Mouse (Mus musculus) forebrain, embryonic 11.5 days (tissue): ENCODE measurements around the gene Il34. TPM values are rescaled to one million over a fixed set of nuclear protein-coding genes. Genes with fewer than 3 reads are reported as not detected.

Experiments used
- ATAC-seq: fragments of 200-750 bp; cut with Nextera tagmentation; replicated peaks from 2 replicates; pipeline ENCODE4 v1.8.0; 2017; ENCODE audit warnings: moderate TSS enrichment; ENCODE audit not compliant: low FRiP score
- DNase-seq: peaks from one replicate; pipeline ENCODE4 v3.0.0-alpha.2; 2017; ENCODE audit warnings: low spot score
- H3K27ac ChIP-seq: fragments of 300-500 bp; sonication (generic); 2 replicates; pipeline ENCODE4 v1.5.1; 2014; ENCODE audit warnings: low read depth, low read length
- H3K27me3 ChIP-seq: fragments of 300-500 bp; sonication (generic); 2 replicates; pipeline ENCODE4 v1.6.1; 2014; ENCODE audit warnings: mild to moderate bottlenecking, low read length, mixed read lengths; ENCODE audit not compliant: control insufficient read depth, insufficient read depth
- H3K36me3 ChIP-seq: fragments of 300-500 bp; sonication (generic); 2 replicates; pipeline ENCODE4 v1.6.1; 2014; ENCODE audit warnings: mild to moderate bottlenecking, low read length, moderate library complexity, mixed read lengths; ENCODE audit not compliant: control insufficient read depth, insufficient read depth
- H3K4me1 ChIP-seq: fragments of 300-500 bp; sonication (generic); replicated peaks from 2 replicates; pipeline ENCODE4 v1.6.1; 2014; ENCODE audit warnings: low read length, mixed read lengths; ENCODE audit not compliant: control insufficient read depth, insufficient read depth
- H3K4me2 ChIP-seq: fragments of 300-500 bp; sonication (generic); 2 replicates; pipeline ENCODE4 v1.6.1; 2014; ENCODE audit warnings: low read depth, mild to moderate bottlenecking, low read length, moderate library complexity, mixed read lengths; ENCODE audit not compliant: severe bottlenecking
- H3K4me3 ChIP-seq: fragments of 300-500 bp; sonication (generic); 2 replicates; pipeline ENCODE4 v1.5.1; 2014; ENCODE audit warnings: low read depth, low read length
- H3K9ac ChIP-seq: fragments of 300-500 bp; sonication (generic); 2 replicates; pipeline ENCODE4 v1.6.1; 2014; ENCODE audit warnings: low read length
- H3K9me3 ChIP-seq: fragments of 300-500 bp; sonication (generic); 2 replicates; pipeline ENCODE4 v1.6.1; 2016; ENCODE audit warnings: low read length, mixed read lengths; ENCODE audit not compliant: control insufficient read depth
- WGBS: fragments of 180-500 bp; shearing (Covaris S2); extraction: QIAGEN DNeasy Blood & Tissue Kit; methylation state at CpG from one replicate; pipeline ENCODE4 v1.1.7; 2014; 5-methylcytosine and 5-hydroxymethylcytosine counted together
- polyA plus RNA-seq: library from polyadenylated mRNA; unstranded; fragments of >200 nt; fragmentation: Nextera tagmentation; extraction: Ambion mirVana; gene quantifications from 2 replicates; pipeline ENCODE4 v1.2.1, GENCODE M21; 2014

Il34 gene
- polyA plus RNA-seq, 1 experiment from 2014 or later, result 0.29 TPM

GRCm38 (mm10) chr8:110708429-110708828, 97.3 kb downstream of the Il34 start:
- no peaks in the 10 kb centered on the region for H3K27me3 ChIP-seq
- WGBS, result 91% methylated on average over 11 of the region's 11 CpGs
- no peak overlapping the region for H3K27ac ChIP-seq
- H3K9me3 ChIP-seq, result no peaks in the 10 kb centered on the region
- no peaks in the 10 kb centered on the region; the same call in 1 of the 2 replicates for H3K36me3 ChIP-seq
- no peak overlapping the region for H3K4me2 ChIP-seq
- DNase-seq (no peak), ATAC-seq (no peak)
- no peaks in the 10 kb centered on the region for H3K4me1 ChIP-seq
- no peak overlapping the region for H3K9ac ChIP-seq
- H3K4me3 ChIP-seq, result no peak overlapping the region

GRCm38 (mm10) chr8:110706288-110706870, 99.3 kb downstream of the Il34 start:
- 82% methylated on average over 3 of the region's 3 CpGs for WGBS
- no peak overlapping the region for H3K4me2 ChIP-seq
- H3K9ac ChIP-seq, result no peak overlapping the region
- DNase-seq, result no peak
- ATAC-seq, result no peak
- no peaks in the 10 kb centered on the region for H3K9me3 ChIP-seq
- no peaks in the 10 kb centered on the region; the same call in 1 of the 2 replicates for H3K36me3 ChIP-seq
- H3K4me1 ChIP-seq, result no peaks in the 10 kb centered on the region
- H3K27ac ChIP-seq, result no peak overlapping the region
- H3K27me3 ChIP-seq, result no peaks in the 10 kb centered on the region
- no peak overlapping the region for H3K4me3 ChIP-seq

- Histone ChIP-seq H3K4me1 (no peaks in the 10 kb centered on the region), H3K36me3 (no peaks in the 10 kb centered on the region), H3K9me3 (no peaks in the 10 kb centered on the region), H3K9ac (no peak overlapping the region), H3K4me2 (no peak overlapping the region), H3K4me3 (no peak overlapping the region), H3K27ac (no peak overlapping the region), H3K27me3 (no peaks in the 10 kb centered on the region)
- WGBS, result 82% methylated on average over 14 of the region's 14 CpGs
- ATAC-seq, result no peak
- DNase-seq, result no peak
These were observed 100.1 kb downstream of the Il34 start for GRCm38 (mm10) chr8:110705391-110706287.

- no peaks in the 10 kb centered on the region for H3K36me3 ChIP-seq
- H3K4me3 ChIP-seq, result no peak overlapping the region
- DNase-seq (no peak), ATAC-seq (no peak)
- no peaks in the 10 kb centered on the region for H3K4me1 ChIP-seq
- no peak overlapping the region for H3K27ac ChIP-seq
- 86% methylated on average over 3 of the region's 3 CpGs for WGBS
- no peak overlapping the region for H3K9ac ChIP-seq
- no peaks in the 10 kb centered on the region for H3K9me3 ChIP-seq
- no peak overlapping the region for H3K4me2 ChIP-seq
- H3K27me3 ChIP-seq, result no peaks in the 10 kb centered on the region
These were observed 101.6 kb downstream of the Il34 start for GRCm38 (mm10) chr8:110704103-110704502.

- Histone ChIP-seq H3K4me1 (no peaks in the 10 kb centered on the region), H3K9ac (no peak overlapping the region), H3K27me3 (no peaks in the 10 kb centered on the region), H3K4me2 (no peak overlapping the region), H3K9me3 (no peaks in the 10 kb centered on the region), H3K36me3 (no peaks in the 10 kb centered on the region), H3K4me3 (no peak overlapping the region), H3K27ac (no peak overlapping the region)
- DNase-seq (no peak), ATAC-seq (no peak)
- WGBS, result 90% methylated on average over 9 of the region's 9 CpGs
These were observed 102.2 kb downstream of the Il34 start for GRCm38 (mm10) chr8:110703460-110704061.

GRCm38 (mm10) chr8:110702636-110703459, 102.9 kb downstream of the Il34 start:
- DNase-seq, result no peak
- Histone ChIP-seq H3K36me3 (no peaks in the 10 kb centered on the region), H3K4me3 (no peak overlapping the region), H3K9me3 (no peaks in the 10 kb centered on the region), H3K27me3 (no peaks in the 10 kb centered on the region), H3K4me2 (no peak overlapping the region), H3K9ac (no peak overlapping the region), H3K27ac (no peak overlapping the region), H3K4me1 (no peaks in the 10 kb centered on the region)
- 54% methylated on average over 9 of the region's 9 CpGs for WGBS
- no peak for ATAC-seq

GRCm38 (mm10) chr8:110700561-110700960, 105.2 kb downstream of the Il34 start:
- Histone ChIP-seq H3K4me2 (no peak overlapping the region), H3K27me3 (no peaks in the 10 kb centered on the region), H3K9ac (no peak overlapping the region), H3K4me3 (no peak overlapping the region), H3K4me1 (no peaks in the 10 kb centered on the region), H3K9me3 (no peaks in the 10 kb centered on the region), H3K27ac (no peak overlapping the region), H3K36me3 (no peaks in the 10 kb centered on the region)
- 86% methylated on average over 2 of the region's 2 CpGs for WGBS
- no peak for DNase-seq
- no peak for ATAC-seq

- ATAC-seq, result no peak
These were observed 106.2 kb downstream of the Il34 start for GRCm38 (mm10) chr8:110699501-110699900.

More at GRCm38 (mm10) chr8:110699501-110699900, 106.2 kb downstream of the Il34 start:
- 88% methylated on average over 7 of the region's 7 CpGs for WGBS
- Histone ChIP-seq H3K4me2 (no peak overlapping the region), H3K27ac (no peak overlapping the region), H3K4me3 (no peak overlapping the region), H3K4me1 (no peaks in the 10 kb centered on the region), H3K36me3 (no peaks in the 10 kb centered on the region), H3K9ac (no peak overlapping the region), H3K27me3 (no peaks in the 10 kb centered on the region), H3K9me3 (no peaks in the 10 kb centered on the region)
- DNase-seq, result no peak
